Mouse (Mus musculus): Measurements from ENCODE around the gene Hist1h2bg. TPM values are rescaled to one million over a fixed set of nuclear protein-coding genes. Genes with fewer than 3 reads are reported as not detected.
A peak's percentile ranks its signal among the peaks of the same experiment; 100 is the strongest.
"Not testable (repeated sequence)": the region's sequence is repeated elsewhere in the genome, so short reads cannot be mapped to it uniquely, and the experiment has no call there.

Hist1h2bg gene
- polyA plus RNA-seq, 1 experiment from 2014 or later: 7.6 TPM

DNA sequence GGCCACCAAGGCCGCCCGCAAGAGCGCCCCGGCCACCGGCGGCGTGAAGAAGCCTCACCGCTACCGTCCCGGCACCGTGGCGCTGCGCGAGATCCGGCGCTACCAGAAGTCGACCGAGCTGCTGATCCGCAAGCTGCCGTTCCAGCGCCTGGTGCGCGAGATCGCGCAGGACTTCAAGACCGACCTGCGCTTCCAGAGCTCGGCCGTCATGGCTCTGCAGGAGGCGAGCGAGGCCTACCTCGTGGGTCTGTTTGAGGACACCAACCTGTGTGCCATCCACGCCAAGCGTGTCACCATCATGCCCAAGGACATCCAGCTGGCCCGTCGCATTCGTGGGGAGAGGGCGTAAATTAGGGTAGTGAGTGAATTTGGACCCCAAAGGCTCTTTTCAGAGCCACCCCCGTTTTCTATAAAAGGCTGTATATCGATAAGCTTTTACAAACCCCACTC, 4.7 kb downstream of the Hist1h2bg start:
- Histone ChIP-seq H3K4me1 (replicated peaks; ENCODE audit: control insufficient read depth, insufficient read depth, low read length) (peaks cover 14% of the 10 kb centered on the region), H3K27ac (ENCODE audit: low read depth) (peak overlapping the region; percentile 80), H3K9ac (ENCODE audit: low read length) (peak overlapping the region; percentile 86), H3K4me2 (ENCODE audit: low read length) (peak overlapping the region; percentile 80), H3K4me3 (ENCODE audit: low read depth, low read length) (peak overlapping the region; percentile 38)
- DNase-seq (ENCODE audit: low spot score): peak; percentile 63
- WGBS: 2% methylated on average over 8 of the region's 40 CpGs
- ATAC-seq (replicated peaks; ENCODE audit: low FRiP score, low TSS enrichment, low read depth); H3K27me3 ChIP-seq (replicated peaks; ENCODE audit: control insufficient read depth, insufficient read depth, low read length); H3K36me3 ChIP-seq (ENCODE audit: control insufficient read depth, insufficient read depth, low read length); H3K9me3 ChIP-seq (ENCODE audit: control insufficient read depth, low read length): not testable (repeated sequence)

DNA sequence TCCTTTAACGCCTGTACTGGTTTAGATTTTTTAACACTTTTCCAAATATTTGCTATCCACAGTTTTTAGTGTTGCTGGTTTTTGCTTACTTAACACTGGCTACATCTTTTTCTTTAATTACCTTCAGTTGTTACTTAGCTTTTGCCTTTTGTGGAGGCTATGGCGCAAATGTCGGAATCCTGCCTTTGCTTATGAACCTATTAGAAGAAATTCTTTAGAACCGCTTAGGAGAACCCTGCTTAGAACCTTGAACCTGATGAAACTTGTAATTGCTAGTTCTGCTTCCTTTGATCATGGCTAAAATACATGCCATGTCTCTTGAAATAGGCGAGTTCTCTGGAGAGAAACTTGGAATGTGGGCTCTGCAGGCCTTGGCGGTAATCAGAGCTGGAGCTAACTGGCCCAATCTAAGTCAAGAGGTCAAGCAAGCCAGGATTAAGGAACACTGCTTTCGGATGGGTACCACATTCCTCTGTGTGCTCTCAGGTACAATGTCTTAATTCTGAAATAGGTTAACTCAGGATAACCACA, 5.2 kb downstream of the Hist1h2bg start:
- no peaks in the 10 kb centered on the region for H3K27me3 ChIP-seq (replicated peaks; ENCODE audit: control insufficient read depth, insufficient read depth, low read length)
- WGBS: 5% methylated on average over 7 of the region's 7 CpGs
- ATAC-seq (replicated peaks; ENCODE audit: low FRiP score, low TSS enrichment, low read depth) (no peak), DNase-seq (ENCODE audit: low spot score) (peak; percentile 74)
- no peaks in the 10 kb centered on the region for H3K36me3 ChIP-seq (ENCODE audit: control insufficient read depth, insufficient read depth, low read length)
- H3K4me3 ChIP-seq (ENCODE audit: low read depth, low read length): peak overlapping the region; percentile 38
- H3K4me2 ChIP-seq (ENCODE audit: low read length): peak overlapping the region; percentile 80
- H3K9ac ChIP-seq (ENCODE audit: low read length): peak overlapping the region; percentile 86
- H3K9me3 ChIP-seq (ENCODE audit: control insufficient read depth, low read length): no peaks in the 10 kb centered on the region
- H3K27ac ChIP-seq (ENCODE audit: low read depth): peak overlapping the region; percentile 80
- H3K4me1 ChIP-seq (replicated peaks; ENCODE audit: control insufficient read depth, insufficient read depth, low read length): peaks cover 14% of the 10 kb centered on the region

DNA sequence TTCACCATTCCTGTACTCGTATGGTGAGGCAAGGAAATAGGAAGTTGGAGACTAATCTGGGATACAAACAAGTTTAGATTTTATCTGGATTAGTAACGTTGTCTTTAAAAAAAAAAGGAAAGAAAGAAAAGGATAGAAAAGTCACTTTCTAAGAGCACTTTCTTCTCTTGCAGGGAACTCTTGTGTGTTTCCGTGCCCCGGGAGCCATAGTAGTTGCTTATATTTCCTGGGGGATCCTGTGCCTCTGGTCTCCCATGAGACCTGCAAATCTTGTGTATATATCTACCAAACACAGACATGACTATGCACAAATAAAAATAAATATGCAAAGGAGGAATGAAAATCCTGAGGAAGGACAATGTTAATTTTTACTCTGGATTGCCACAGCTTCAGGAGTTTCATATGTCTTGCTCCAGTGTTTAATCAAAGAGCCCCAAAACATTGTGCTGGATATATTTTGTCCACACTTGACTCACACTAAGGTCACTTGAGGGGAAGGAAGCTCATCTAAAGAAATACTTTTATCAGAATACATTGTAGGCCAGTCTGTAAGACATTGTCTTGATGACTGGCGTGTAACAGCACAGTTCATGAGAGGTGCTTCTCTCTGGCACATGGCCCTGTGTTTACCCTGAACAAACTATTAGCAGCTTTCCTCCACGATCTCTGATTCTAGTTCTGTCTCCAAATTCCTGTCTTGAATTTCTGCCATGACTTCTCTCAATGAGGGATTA, 5.9 kb downstream of the Hist1h2bg start:
- DNase-seq (ENCODE audit: low spot score) (peak; percentile 49), ATAC-seq (replicated peaks; ENCODE audit: low FRiP score, low TSS enrichment, low read depth) (no peak)
- Histone ChIP-seq H3K27me3 (replicated peaks; ENCODE audit: control insufficient read depth, insufficient read depth, low read length) (no peaks in the 10 kb centered on the region), H3K9me3 (ENCODE audit: control insufficient read depth, low read length) (no peaks in the 10 kb centered on the region), H3K36me3 (ENCODE audit: control insufficient read depth, insufficient read depth, low read length) (no peaks in the 10 kb centered on the region), H3K4me1 (replicated peaks; ENCODE audit: control insufficient read depth, insufficient read depth, low read length) (peaks cover 14% of the 10 kb centered on the region), H3K4me3 (ENCODE audit: low read depth, low read length) (peak overlapping the region; percentile 38), H3K9ac (ENCODE audit: low read length) (peak overlapping the region; percentile 86), H3K4me2 (ENCODE audit: low read length) (peak overlapping the region; percentile 80), H3K27ac (ENCODE audit: low read depth) (peak overlapping the region; percentile 80)
- WGBS: 31% methylated on average over 6 of the region's 6 CpGs

DNA sequence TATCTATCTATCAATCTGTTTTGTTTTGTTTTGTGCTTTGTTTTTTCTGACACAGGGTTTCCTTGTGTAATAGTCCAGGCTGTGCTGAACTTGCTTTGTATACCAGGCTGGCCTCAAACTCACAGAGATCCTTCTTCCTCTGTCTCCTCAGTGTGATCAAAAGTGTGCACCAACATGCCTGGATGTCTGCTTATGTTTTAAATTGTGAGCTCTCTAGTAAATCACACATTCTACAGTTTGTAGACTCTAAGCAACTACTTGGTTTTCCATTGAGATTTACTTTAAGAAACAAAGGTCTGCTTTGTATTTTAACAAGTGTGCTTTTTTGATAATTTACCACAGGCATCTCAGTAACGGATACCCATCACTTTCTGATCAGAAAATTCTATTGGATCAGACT, 6.6 kb downstream of the Hist1h2bg start:
- Histone ChIP-seq H3K27ac (ENCODE audit: low read depth) (no peak overlapping the region), H3K36me3 (ENCODE audit: control insufficient read depth, insufficient read depth, low read length) (no peaks in the 10 kb centered on the region), H3K9ac (ENCODE audit: low read length) (no peak overlapping the region), H3K27me3 (replicated peaks; ENCODE audit: control insufficient read depth, insufficient read depth, low read length) (no peaks in the 10 kb centered on the region), H3K4me1 (replicated peaks; ENCODE audit: control insufficient read depth, insufficient read depth, low read length) (peaks cover 18% of the 10 kb centered on the region), H3K4me3 (ENCODE audit: low read depth, low read length) (no peak overlapping the region), H3K9me3 (ENCODE audit: control insufficient read depth, low read length) (no peaks in the 10 kb centered on the region), H3K4me2 (ENCODE audit: low read length) (no peak overlapping the region)
- ATAC-seq (replicated peaks; ENCODE audit: low FRiP score, low TSS enrichment, low read depth): no peak
- DNase-seq (ENCODE audit: low spot score): peak; percentile 41
- WGBS: 98% methylated on average over 1 of the region's 1 CpGs

DNA sequence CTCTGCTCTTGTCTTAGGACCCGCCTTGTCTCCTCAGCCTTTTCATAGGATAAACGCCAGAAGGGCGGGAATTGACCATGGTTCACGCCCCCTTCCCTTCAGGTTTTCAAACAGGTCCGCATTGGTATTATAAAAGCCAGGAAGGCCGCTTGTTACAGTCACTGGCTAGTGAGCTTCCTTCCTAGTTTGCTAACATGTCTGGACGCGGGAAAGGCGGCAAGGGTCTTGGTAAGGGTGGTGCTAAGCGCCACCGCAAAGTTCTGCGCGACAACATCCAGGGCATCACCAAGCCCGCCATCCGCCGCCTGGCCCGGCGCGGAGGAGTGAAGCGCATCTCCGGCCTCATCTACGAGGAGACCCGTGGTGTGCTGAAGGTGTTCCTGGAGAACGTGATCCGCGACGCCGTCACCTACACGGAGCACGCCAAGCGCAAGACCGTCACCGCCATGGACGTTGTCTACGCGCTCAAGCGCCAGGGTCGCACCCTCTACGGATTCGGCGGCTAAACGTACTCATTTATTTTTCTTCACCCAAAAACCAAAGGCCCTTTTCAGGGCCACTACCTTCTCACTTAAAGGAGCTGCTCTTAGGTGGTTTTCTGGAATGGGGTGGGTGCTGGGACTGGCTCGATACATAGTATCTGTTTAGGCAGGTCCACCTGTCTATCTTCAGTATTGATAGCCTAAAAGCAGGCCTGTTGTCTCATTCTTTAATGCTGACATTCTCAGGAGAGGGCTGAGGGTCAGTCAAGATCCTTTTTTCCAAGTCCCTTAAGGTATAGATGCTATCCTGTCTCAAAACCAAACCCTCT, 10.4 kb downstream of the Hist1h2bg start, which contains the start of gene Hist1h4d:
TSS of gene Hist1h4d (plus strand) at position 191 of the 811 bp plus-strand sequence.
- H3K4me1 ChIP-seq (replicated peaks; ENCODE audit: control insufficient read depth, insufficient read depth, low read length): peaks cover 28% of the 10 kb centered on the region
- peak within 1 kb of the TSS; percentile 81 for H3K9ac ChIP-seq (ENCODE audit: low read length)
- H3K36me3 ChIP-seq (ENCODE audit: control insufficient read depth, insufficient read depth, low read length): no peaks in the 10 kb centered on the region
- DNase-seq (ENCODE audit: low spot score) (peak; percentile 100), ATAC-seq (replicated peaks; ENCODE audit: low FRiP score, low TSS enrichment, low read depth) (peak; percentile 88)
- WGBS: under 1% methylated on average over 43 of the region's 43 CpGs
- peak within 1 kb of the TSS; percentile 46 for H3K4me3 ChIP-seq (ENCODE audit: low read depth, low read length)
- H3K9me3 ChIP-seq (ENCODE audit: control insufficient read depth, low read length): no peaks in the 10 kb centered on the region
- H3K27ac ChIP-seq (ENCODE audit: low read depth): peak within 1 kb of the TSS; percentile 99
- H3K4me2 ChIP-seq (ENCODE audit: low read length): peak within 1 kb of the TSS; percentile 73
- H3K27me3 ChIP-seq (replicated peaks; ENCODE audit: control insufficient read depth, insufficient read depth, low read length): no peaks in the 10 kb centered on the region

DNA sequence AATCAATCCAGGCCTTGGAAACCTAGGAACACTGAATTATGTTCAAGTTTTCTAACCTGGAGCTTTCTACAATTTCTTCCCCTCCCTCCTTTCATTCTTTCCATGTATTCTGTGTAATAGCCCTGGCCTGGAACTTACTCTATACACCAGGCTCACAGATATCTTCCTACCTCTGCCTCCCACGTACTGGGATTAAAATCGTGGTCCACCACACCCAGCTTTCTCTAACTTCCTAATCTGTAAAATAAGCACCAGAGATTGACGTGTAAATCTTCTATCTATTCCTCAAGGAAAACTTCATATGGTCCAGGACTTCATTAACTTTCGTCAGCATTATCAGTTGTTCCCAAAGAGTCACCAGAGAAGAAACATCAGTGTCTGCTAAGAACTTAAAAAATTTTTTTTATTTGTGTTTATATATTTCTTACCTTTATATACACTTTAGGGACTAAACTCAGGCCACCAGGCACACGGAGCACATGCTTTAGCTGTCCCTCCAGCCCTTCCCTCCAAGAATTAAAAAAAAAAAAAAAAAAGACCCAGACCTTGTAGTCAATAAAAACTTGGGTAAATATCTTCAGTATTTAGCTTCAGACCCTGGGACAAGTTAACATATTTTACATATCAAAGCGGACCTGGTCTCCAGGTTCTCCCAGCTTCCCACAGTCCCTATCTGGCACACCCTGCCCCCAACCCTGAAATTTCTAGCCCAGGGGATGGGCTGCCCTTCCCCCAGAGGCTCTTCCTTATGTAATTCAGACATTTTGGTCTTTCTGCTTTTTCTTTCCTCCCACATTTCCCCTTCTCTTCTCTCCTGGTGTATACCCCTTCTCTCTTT, 11.2 kb downstream of the Hist1h2bg start:
- H3K36me3 ChIP-seq (ENCODE audit: control insufficient read depth, insufficient read depth, low read length): no peaks in the 10 kb centered on the region
- H3K27ac ChIP-seq (ENCODE audit: low read depth): peak overlapping the region; percentile 99
- H3K4me1 ChIP-seq (replicated peaks; ENCODE audit: control insufficient read depth, insufficient read depth, low read length): peaks cover 24% of the 10 kb centered on the region
- H3K4me3 ChIP-seq (ENCODE audit: low read depth, low read length): peak overlapping the region; percentile 46
- ATAC-seq (replicated peaks; ENCODE audit: low FRiP score, low TSS enrichment, low read depth) (no peak), DNase-seq (ENCODE audit: low spot score) (peak; percentile 58)
- peak overlapping the region; percentile 73 for H3K4me2 ChIP-seq (ENCODE audit: low read length)
- no peaks in the 10 kb centered on the region for H3K27me3 ChIP-seq (replicated peaks; ENCODE audit: control insufficient read depth, insufficient read depth, low read length)
- H3K9ac ChIP-seq (ENCODE audit: low read length): peak overlapping the region; percentile 81
- no peaks in the 10 kb centered on the region for H3K9me3 ChIP-seq (ENCODE audit: control insufficient read depth, low read length)
- 7% methylated on average over 6 of the region's 6 CpGs for WGBS

DNA sequence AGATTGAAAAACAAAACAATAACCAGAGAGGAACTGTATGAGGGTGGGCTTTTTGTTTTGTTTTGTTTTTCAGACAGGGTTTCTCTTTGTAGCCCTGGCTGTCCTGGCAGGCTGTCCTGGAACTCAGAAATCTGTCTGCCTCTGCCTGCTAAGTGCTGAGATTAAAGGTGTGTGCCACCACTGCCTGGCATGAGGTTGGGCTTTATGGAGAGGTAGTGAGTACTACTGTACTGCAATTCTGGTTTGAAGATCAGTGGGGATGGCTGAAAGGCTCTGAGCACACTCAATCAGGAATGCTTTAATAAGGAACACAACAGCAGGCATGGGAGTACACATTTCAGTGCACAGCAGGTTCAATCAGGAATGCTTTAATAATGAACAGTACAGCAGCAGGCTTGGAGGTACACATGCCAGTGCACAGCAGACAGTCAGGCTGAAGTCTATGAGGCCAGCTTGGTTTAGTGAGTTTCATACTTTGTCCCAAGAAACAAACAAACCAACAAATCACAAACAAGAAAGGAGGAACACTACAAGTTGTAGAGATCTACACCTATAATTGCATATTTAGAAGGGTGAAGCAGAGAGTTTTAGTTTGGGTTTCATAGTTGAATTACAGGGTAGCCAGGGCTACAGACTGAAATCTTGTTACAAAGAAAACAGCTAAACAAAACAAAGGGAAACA, 12.3 kb downstream of the Hist1h2bg start:
- Histone ChIP-seq H3K27me3 (replicated peaks; ENCODE audit: control insufficient read depth, insufficient read depth, low read length) (no peaks in the 10 kb centered on the region), H3K4me3 (ENCODE audit: low read depth, low read length) (no peak overlapping the region), H3K27ac (ENCODE audit: low read depth) (peak overlapping the region; percentile 99), H3K9me3 (ENCODE audit: control insufficient read depth, low read length) (no peaks in the 10 kb centered on the region), H3K36me3 (ENCODE audit: control insufficient read depth, insufficient read depth, low read length) (no peaks in the 10 kb centered on the region), H3K4me1 (replicated peaks; ENCODE audit: control insufficient read depth, insufficient read depth, low read length) (peaks cover 24% of the 10 kb centered on the region), H3K9ac (ENCODE audit: low read length) (no peak overlapping the region; the same call in 1 of the 2 replicates), H3K4me2 (ENCODE audit: low read length) (peak overlapping the region; percentile 94)
- DNase-seq (ENCODE audit: low spot score) (peak; percentile 51), ATAC-seq (replicated peaks; ENCODE audit: low FRiP score, low TSS enrichment, low read depth) (no peak)

All from intestine, embryonic 14.5 days (tissue).